Mouse (Mus musculus) liver, embryonic 13.5 days (tissue): ENCODE measurements around the gene Ddias. TPM values are rescaled to one million over a fixed set of nuclear protein-coding genes. Genes with fewer than 3 reads are reported as not detected.

ENCODE experiments used
- ATAC-seq: fragments of 200-750 bp; cut with Nextera tagmentation; 2 replicates; pipeline ENCODE4 v1.8.0; 2017; ENCODE audit warnings: low read depth, mild to moderate bottlenecking, moderate number of reproducible peaks, moderate library complexity
- DNase-seq: peaks from one replicate; pipeline ENCODE4 v3.0.0; 2022
- H3K27ac ChIP-seq: fragments of 300-500 bp; sonication (generic); 2 replicates; pipeline ENCODE4 v1.5.1; 2015; ENCODE audit warnings: moderate library complexity, mild to moderate bottlenecking, inconsistent platforms
- H3K27me3 ChIP-seq: fragments of 300-500 bp; sonication (generic); 2 replicates; pipeline ENCODE4 v1.6.1; 2015; ENCODE audit warnings: mild to moderate bottlenecking, inconsistent platforms
- H3K36me3 ChIP-seq: fragments of 300-500 bp; sonication (generic); 2 replicates; pipeline ENCODE4 v1.6.1; 2015; ENCODE audit warnings: mild to moderate bottlenecking, inconsistent platforms
- H3K4me1 ChIP-seq: fragments of 300-500 bp; sonication (generic); replicated peaks from 2 replicates; pipeline ENCODE4 v1.6.1; 2015; ENCODE audit warnings: inconsistent platforms
- H3K4me2 ChIP-seq: fragments of 300-500 bp; sonication (generic); 2 replicates; pipeline ENCODE4 v1.6.1; 2015; ENCODE audit warnings: inconsistent platforms, mild to moderate bottlenecking, moderate library complexity
- H3K4me3 ChIP-seq: fragments of 300-500 bp; sonication (generic); replicated peaks from 2 replicates; pipeline ENCODE4 v1.5.1; 2015; ENCODE audit warnings: mild to moderate bottlenecking, inconsistent platforms
- H3K9ac ChIP-seq: fragments of 300-500 bp; sonication (generic); 2 replicates; pipeline ENCODE4 v1.6.1; 2015; ENCODE audit warnings: mild to moderate bottlenecking, inconsistent platforms
- H3K9me3 ChIP-seq: fragments of 300-500 bp; sonication (generic); replicated peaks from 2 replicates; pipeline ENCODE4 v1.6.1; 2016; ENCODE audit warnings: inconsistent platforms
- WGBS: fragments of 180-500 bp; shearing (Covaris S2); methylation state at CpG from one replicate; pipeline ENCODE4 v1.1.7; 2015; ENCODE audit not compliant: insufficient replicate concordance; 5-methylcytosine and 5-hydroxymethylcytosine counted together
- polyA plus RNA-seq: library from polyadenylated mRNA; unstranded; fragments of >200 nt; fragmentation: Nextera tagmentation; extraction: Ambion mirVana; gene quantifications from 2 replicates; pipeline ENCODE4 v1.2.1, GENCODE M21; 2015

Ddias gene
- polyA plus RNA-seq, 1 experiment from 2014 or later = 10.6 TPM

GRCm38 (mm10) chr7:92819656-92820055 is 54.4 kb downstream of the Ddias start:
- WGBS = 61% methylated on average over 11 of the region's 11 CpGs
- ATAC-seq (no peak), DNase-seq (no peak)
- H3K4me1 ChIP-seq = no peaks in the 10 kb centered on the region; the same call in 1 of the 2 replicates
- H3K36me3 ChIP-seq = no peaks in the 10 kb centered on the region
- H3K9me3 ChIP-seq = no peaks in the 10 kb centered on the region
- no peak overlapping the region for H3K4me3 ChIP-seq
- no peak overlapping the region for H3K4me2 ChIP-seq
- no peak overlapping the region for H3K27ac ChIP-seq
- H3K9ac ChIP-seq = no peak overlapping the region
- no peaks in the 10 kb centered on the region for H3K27me3 ChIP-seq

DNA sequence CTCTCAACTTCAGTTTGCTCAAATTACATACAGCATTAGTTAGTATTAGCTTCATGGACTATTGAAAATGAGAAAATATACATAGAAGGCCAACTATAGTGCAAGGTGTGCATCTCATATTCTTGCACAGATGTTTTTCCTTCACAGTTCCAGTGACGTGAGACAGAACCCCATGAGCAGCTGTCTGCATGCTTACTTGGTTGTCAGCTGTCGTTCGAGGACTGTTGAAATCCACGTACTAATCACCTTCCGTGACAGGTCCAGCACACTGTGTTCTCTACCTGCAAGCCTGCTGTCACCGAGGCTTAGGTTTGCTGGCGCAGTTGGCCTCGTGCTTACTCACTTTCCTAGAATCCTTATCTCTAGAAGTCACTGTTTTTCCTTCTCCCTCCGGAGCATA is 56.2 kb downstream of the Ddias start:
- no peak for ATAC-seq
- Histone ChIP-seq H3K4me3 (no peak overlapping the region), H3K27me3 (no peaks in the 10 kb centered on the region), H3K36me3 (no peaks in the 10 kb centered on the region), H3K4me2 (no peak overlapping the region), H3K27ac (no peak overlapping the region), H3K9me3 (no peaks in the 10 kb centered on the region), H3K9ac (no peak overlapping the region), H3K4me1 (no peaks in the 10 kb centered on the region; the same call in 1 of the 2 replicates)
- DNase-seq = no peak
- WGBS = 71% methylated on average over 9 of the region's 9 CpGs

- WGBS = 30% methylated on average over 2 of the region's 2 CpGs
- H3K4me2 ChIP-seq = no peak overlapping the region
- no peak overlapping the region for H3K4me3 ChIP-seq
- no peak for ATAC-seq
- no peaks in the 10 kb centered on the region for H3K27me3 ChIP-seq
- H3K9ac ChIP-seq = no peak overlapping the region
- no peak for DNase-seq
- H3K36me3 ChIP-seq = no peaks in the 10 kb centered on the region
- no peaks in the 10 kb centered on the region; the same call in 1 of the 2 replicates for H3K4me1 ChIP-seq
- H3K9me3 ChIP-seq = no peaks in the 10 kb centered on the region
- no peak overlapping the region for H3K27ac ChIP-seq
These were observed 56.8 kb downstream of the Ddias start for GRCm38 (mm10) chr7:92817242-92817641.

DNA sequence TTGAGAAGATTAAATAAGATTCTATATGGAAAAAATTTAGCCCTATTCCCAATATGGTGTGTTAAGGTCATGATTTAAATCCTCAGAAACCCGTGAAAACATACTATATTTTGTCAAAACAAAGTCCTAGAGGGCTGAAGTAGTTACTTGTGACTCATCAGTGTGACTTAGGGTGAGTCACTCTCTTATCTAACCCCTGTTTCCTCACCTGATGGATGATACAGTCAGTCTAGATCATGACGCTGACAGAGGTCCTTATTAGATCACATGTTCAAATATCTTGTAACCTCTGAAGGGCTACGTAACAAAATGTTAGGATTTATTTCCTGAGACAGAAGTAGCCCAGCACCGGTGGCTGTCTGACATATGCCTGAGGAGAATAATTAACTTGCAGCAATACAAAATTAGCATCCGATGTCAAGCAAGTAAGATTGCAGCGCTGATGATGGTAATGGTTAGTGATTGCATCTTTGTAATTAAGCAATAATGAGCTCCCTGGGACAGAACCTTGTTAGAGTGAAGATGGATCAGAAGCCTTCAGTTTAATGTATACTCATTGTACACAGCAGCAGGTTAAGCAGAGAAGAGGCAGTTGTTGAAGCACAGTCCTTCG is 62.3 kb downstream of the Ddias start:
- Histone ChIP-seq H3K9me3 (no peaks in the 10 kb centered on the region), H3K27me3 (no peaks in the 10 kb centered on the region), H3K4me1 (no peaks in the 10 kb centered on the region), H3K9ac (no peak overlapping the region), H3K27ac (no peak overlapping the region), H3K4me3 (no peak overlapping the region), H3K36me3 (no peaks in the 10 kb centered on the region), H3K4me2 (no peak overlapping the region)
- DNase-seq = no peak
- no peak for ATAC-seq
- 67% methylated on average over 7 of the region's 7 CpGs for WGBS

Other genes with a start within 250 kb of the Ddias start
- 0.45 and 0.66 TPM in 2 replicates for gene Ankrd42, start 237.1 kb downstream of the Ddias start, polyA plus RNA-seq
- 9.8 and 10.8 TPM in 2 replicates for gene Pcf11, start 204.3 kb downstream of the Ddias start, polyA plus RNA-seq
- 6.1 and 7.1 TPM in 2 replicates for gene Rab30, start 132.6 kb downstream of the Ddias start, polyA plus RNA-seq
- 16.5 and 18.3 TPM in 2 replicates for gene Prcp, start 223 bp upstream of the Ddias start, polyA plus RNA-seq
- gene Fam181b, start 205.6 kb upstream of the Ddias start, polyA plus RNA-seq = 0.15 and 0.18 TPM in 2 replicates